Mouse (Mus musculus) gastrocnemius, adult 18-20 months (tissue): ENCODE measurements around the gene Atxn1. TPM values are rescaled to one million over a fixed set of nuclear protein-coding genes. Genes with fewer than 3 reads are reported as not detected.

Experiments used
- DNase-seq: peaks from one replicate; pipeline ENCODE4 v3.0.0; 2021; ENCODE audit warnings: low spot score
- total RNA-seq, 2 experiments: library from RNA; stranded (reverse); gene quantifications; 2 replicates each; pipeline ENCODE4 v1.2.3; 2021

Gene Atxn1
- total RNA-seq, 2 experiments from 2014 or later: 38.7 to 51.0 TPM

DNA sequence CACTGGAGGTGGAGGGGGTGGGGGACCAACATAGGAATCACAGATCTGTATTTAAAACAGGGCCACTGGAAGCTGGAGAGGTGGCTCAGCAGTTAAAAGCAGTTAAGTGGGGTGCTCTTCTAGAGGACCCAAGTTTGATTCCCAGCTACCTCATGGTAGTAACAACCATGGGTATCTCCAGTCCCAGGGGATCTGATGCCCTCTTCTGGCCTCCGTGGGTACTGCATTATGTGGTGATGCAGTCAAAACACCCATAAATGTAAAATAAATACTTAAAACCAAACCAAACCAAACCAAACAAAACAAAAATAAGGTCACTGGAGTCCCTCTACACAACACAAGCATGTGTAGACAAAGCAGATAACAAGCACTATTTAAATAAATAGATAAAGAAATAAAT is 32.9 kb downstream of the Atxn1 start:
- DNase-seq: no peak

DNA sequence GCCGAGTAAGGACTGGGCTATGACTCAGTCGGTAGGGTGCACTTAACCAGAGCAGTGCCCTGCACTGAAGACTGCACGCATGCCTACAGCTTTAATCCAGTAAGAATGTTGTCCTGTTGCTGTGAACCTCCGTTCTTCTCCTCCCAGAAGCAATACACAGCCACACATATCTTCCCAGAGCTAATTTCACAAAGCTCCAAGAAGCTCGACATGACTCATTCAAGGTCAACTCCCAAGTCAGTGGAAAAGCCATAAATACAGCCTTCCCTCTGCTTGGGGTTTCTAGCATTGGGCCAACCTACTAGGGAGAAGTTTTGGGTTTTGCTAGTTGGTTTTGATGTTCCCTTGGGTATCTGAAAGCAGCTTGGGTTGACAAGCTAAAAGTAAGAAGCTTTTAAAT is 33.6 kb downstream of the Atxn1 start:
- no peak for DNase-seq

DNA sequence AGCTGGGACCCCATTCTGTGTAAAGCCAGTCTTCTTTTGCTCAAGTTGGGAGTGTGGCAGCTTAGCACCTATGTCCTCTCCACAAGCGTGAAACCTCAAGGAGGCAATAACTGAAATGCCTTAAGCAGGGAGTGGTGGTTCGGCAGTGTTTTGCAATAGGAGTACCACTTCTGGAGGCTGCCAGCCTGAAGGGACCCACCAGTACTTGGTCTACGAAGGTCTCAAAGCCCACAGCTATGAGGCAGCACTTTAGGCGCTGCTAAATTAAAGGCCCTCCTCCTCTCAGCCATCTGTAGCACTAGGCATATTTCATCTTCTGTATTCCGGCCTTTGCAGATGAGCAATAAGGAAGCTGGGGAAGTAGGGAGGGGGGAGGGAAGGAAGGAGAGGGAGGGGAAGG is 35.1 kb downstream of the Atxn1 start:
- no peak for DNase-seq

DNA sequence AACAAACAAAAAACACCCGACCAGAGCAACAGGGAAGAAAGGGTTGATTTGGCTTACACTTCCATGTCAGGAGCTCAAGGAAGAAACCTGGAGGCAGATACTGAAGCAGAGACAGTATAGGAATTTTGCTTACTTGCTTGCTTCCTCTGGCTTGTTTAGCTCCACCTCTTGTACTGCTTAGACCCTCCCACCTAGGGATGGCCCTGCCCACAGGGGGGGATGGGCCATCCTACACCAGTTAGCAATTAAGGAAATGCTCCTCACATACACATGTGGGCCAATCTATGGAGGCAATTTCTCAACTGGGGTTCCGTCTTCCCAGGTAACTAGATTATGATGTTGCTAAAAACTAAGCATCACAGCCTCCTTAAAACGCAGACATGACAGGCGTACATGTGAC is 39.5 kb downstream of the Atxn1 start:
- DNase-seq: no peak

DNA sequence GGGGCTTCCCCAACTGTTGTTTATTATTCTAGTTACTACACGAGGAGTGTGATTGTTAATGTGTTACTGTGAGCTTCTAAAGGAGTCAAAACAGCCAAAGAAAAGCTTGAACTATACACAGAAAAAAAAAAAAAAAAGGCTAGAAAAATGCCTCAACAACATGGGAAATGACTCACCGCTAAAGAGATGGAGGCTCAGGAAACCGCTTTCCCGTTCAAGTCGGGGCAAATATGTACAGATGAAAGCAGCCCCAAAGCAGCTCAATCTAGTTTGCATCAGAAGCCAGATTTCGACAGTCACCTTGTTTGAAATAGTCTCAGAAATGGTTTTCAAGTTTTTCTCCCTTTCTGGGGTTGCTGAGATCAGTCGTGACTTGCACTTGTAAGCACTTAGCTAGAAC is 40.3 kb downstream of the Atxn1 start:
- DNase-seq: no peak

DNA sequence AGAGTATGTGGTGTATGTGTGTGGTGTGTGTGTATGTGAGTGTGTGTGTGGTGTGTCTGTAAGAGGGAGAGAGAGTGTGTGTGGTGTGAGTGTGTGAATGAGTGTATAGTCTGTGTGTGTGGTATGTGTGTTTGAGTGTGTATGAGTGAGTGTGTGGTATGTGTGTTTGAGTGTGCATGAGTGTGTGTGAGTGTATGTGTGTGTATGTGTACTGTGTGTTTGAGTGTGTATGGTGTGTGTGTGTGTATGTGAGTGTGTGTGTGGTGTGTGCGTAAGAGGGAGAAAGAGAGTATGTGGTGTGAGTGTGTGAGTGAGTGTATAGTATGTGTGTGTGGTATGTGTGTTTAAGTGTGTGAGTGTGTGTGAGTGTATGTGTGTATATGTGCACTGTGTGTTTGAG is 41.7 kb downstream of the Atxn1 start:
- no peak for DNase-seq

DNA sequence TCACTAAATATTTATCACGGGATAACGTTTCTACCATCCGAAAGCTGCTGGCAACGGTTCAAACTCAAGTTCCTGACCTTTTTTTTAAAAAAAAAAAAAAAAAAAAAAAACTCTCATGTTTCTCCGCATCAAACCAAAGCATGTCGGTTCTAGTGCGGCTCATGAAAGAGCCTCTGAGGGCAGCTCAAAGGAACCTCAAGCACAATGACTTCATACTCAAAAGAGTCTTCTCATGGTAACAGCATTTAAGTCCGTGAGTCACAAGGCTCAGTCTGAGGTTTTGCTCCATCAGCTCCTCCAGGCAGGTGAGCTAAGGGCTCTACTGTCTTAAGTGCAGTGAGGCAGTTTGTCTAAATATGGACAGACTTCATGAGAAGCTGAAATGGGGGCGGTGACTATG is 42.3 kb downstream of the Atxn1 start:
- DNase-seq: no peak

DNA sequence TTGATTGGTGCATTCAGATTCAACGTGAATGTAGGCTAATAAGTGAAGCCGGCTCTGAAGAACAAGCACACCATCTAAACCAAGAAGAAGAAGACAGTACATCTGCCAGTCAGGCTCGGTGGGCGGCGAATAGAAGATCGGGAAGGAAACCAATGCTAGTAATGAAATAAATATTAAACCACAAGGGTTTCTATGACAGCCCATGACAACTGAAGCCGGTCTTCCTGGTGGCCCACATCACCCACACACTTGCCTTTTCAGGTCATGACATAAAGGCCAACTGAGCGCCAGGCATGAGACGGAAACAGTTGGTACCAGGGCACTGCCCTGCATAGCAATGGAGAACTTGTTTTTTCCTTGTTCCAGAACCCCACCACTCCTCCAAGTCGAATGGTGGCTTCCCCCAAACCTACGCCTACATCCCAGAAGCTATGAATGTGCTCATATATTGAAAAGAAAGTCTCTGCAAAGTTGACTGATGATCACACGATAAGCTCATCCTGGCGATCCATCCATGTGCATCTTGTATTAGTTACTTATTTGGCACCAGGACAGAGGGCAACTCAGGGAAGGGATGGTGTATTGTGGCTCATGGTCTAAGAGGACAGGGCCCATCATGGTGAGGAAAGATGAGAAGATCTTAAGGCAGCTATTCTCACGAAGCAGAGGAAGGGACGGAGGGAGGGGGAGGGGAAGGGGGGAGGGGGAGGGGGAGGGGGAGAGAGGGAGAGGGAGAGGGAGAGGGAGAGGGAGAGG is 45.7 kb downstream of the Atxn1 start:
- no peak for DNase-seq

DNA sequence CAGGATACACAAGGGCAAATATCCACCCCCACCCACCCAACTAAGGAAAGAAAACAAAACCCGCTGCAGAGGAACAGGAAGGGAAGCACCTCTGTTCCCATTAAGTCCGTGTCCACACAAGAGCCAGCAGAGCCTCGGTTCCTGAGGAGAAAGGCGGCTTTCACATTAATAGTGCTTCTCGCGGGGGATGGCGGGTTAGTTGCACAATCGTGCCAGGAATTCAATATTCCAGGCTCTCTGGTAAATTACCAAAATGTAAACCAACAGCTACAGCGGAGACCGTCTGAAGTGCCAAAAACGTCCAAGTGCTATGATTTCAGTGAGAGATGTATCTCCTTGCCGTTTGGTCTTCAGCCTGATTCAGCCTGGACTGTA is 46.8 kb downstream of the Atxn1 start:
- no peak for DNase-seq

DNA sequence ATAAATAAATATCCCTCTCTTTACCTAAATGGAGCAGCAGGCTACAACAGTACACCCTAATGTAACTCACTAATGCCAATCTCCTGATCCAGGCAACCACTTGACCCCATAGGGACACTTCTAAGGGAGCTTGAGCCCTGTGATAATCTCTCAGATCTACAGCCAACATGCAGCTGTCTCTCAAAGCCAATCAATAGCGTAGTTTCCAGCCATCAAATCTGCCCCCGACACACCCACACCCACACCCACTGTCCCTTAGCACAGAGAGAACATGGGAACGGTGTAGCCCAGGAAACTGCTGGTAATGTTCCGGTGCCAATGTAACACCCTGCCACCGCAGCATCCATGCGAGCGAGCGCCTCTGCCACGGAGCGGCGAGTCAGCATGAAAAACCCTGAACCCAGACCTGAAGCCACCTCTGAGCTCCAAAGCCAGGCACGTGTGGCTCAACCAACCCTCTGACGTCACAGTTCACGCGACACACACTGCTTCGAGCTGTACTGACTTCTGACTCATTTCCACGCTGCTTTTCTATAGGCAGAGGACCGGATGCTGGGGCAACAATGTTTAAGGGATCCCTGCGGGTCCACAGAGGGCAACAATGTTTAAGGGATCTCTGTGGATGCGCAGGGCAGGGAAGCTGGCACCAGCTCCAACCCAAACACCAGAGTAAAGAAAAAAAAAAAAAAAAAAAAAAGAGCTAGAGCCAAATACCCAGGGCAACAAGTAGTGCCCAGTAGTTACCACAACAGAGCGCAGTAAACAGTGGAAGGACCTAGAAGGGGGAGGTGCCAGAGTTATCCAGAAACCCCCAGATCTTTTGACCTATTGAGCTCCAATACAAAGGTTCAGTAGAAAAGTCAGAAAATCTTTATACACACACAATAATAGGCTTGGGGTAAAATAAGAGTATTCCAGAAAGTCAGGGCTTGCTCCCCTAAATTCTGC is 47.5 kb downstream of the Atxn1 start:
- no peak for DNase-seq

DNA sequence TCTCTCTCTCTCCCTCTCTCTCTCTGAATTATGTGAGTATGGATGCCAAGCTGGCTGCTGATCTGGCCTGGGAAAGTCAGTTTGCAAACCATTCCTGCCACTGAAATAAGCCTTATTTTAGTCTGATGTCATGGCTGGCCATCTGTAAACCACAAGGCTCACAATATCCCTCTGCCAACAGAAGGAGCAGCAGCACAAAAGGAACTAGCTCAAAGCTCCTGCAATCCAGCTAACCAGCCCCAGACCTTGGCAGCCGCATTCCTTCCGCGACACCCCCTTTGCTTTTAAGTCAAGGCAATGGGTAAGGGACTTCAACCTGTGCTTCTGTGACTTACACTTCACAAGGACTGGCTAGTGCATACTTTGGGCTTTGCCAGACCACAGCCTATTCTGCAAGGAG is 48.9 kb downstream of the Atxn1 start:
- DNase-seq: no peak

DNA sequence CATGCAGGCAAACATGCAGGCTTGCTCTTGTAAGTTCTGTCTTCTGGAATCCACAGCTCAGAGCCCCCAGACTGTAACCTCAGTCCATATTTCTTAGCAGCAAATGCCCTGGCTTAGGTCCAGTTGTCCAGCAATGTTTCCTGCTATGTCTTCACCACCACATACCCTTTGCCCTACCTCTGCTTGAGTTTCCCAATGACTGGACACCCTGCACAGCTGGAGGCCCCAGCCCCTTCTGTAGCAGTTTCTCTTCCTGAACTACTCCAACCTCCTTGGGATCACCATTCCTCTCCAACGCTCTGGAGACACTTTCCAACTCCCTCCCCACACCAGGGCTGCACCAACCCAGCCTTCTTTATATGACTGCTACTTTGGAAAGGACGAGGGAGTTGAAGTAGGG is 49.8 kb downstream of the Atxn1 start:
- DNase-seq: no peak

DNA sequence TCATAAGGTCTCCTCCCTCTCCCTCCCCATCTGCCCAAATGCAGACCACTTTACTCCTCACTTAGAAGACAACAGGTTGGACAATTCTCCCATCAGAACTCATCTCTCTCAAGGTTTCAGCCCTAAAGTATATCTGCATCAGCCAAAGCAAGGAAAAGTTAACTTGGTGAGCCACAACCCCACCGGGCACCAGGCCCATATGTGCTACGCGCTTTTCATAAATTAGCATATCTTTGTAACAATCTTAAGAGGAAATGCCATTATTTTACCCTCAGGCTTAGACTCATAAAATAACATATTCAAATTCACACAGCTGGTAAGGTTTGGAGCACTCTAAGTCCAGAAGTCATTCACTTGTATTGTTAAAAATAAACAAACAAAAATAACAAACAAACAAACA is 50.7 kb downstream of the Atxn1 start:
- DNase-seq: no peak

DNA sequence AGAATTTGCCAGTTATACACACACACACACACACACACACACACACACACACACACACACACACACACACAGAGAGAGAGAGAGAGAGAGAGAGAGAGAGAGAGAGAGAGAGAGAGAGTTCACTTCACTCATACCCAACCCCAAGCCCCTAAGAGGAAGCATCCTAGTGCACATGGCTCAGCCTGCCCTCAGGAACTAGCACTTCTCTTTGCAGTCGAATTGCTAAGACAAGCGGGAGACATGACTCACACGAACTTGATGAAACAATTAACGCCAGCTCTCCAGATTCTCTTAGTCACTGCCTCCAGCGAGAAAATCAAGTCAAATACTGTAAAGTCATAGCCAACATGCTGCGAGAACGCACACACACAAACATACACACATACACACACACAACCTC is 53.0 kb downstream of the Atxn1 start:
- no peak for DNase-seq

DNA sequence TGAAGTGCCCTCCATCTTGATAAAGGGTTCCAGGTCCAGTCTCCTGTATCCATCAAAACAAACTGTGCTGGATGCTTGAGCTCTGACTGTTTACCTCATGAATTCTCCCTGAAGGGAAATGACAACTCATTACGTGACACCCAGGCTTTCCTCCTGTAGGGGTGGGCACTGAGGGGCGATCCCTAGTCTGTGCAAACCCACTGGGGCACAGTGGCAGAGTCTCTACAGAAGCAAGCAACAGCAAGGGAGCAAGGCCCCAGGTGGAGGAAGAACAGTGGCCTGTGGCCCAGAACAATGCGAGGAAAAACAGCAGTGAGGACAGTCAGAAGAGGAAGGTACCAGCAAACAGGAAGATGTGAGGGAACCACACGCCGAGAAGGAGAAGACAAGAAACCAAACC is 53.7 kb downstream of the Atxn1 start:
- no peak for DNase-seq

DNA sequence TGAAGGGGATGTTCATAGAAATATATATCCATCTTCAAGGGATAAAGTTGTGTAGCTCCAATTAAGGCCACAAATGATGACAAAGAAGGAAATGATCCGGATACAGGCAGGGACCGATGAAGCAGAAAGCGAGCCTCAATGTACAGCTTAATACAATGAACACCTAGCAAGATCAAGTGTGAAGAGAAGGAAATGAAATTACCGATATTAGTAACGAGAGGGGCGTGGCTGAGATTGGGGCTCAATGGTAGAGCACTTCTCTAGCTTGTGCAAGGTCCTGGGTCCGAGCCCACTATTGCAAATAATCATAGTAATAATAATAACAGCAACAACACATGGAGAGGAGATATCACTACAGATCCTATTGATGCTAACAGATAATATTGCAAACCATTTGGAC is 54.5 kb downstream of the Atxn1 start:
- DNase-seq: no peak

DNA sequence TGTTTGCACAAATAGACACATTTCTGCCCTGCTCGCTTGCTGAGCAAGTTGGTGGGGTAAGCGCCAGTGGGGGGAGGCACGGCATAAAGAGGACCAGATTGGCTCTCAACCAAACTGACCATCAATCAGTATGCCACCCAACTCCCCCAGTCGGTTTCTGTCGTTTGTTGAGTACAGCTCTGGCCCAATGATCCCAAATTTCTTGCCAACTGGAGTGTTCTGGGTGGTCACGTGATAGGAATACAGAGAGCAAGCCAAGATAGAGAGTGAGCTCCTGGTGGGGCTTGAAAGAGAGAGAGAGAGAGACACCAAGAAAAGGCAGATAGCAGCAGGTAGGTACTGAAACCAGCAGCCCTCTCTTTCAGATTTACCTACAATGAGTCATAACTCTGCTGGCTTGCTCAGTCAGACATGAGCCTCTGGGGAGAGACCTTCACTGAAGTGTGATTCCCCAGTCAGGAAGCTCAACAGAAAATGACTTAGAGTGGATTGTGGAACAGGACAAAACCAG is 57.6 kb downstream of the Atxn1 start:
- DNase-seq: no peak

DNA sequence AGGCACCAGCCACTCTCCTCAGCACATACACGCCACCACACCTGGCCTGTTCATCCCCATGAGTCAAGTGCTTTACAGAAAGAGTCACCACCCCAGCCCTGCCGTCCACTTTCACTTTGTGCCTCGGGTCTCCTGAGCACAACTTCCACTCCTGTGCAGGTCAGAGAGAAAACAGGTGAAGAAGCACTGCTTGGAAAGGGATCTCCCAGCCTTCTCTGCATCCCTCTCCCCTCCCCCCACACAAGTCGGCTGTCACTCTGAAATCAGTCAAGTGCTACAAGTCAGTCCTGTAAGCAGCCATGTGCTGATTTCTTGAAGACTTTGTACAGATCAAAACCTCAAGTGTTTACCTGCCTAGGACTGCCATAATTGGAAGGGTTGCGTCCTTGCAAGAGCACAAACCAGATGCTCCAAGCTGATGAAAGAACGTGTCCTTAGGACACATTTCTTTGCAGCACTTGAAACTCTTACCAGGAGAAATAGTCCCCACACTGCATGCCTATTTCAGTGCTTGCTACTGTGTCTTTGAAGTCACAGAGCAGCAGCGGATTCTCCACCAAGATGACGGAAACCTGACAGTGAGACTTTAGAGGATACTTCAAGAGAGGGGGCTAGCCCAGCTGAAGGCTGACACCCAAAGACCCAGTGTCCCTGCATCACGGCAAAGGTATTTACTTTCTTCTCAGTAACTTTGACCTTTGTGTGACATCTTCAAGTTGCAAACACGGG is 58.2 kb downstream of the Atxn1 start:
- DNase-seq: no peak

DNA sequence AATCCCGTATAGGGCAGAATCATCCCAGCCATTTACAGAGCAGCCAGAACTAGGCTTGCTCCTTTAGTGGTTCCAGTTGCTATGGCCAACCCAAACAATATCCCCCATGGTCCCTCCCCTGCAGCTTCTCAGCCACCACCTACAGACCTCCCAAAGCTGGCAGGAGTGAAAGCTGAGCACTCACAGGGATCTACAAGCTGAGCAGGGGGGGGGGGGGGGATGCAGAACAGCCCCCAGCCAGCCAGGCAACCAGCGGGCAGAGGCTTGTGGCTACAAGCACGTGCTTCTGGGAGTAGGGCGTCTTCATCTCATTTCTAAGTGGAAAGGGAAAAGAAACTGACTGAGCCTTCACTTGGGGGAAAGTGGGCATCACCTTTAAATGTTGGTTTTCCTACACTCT is 59.9 kb downstream of the Atxn1 start:
- DNase-seq: no peak

DNA sequence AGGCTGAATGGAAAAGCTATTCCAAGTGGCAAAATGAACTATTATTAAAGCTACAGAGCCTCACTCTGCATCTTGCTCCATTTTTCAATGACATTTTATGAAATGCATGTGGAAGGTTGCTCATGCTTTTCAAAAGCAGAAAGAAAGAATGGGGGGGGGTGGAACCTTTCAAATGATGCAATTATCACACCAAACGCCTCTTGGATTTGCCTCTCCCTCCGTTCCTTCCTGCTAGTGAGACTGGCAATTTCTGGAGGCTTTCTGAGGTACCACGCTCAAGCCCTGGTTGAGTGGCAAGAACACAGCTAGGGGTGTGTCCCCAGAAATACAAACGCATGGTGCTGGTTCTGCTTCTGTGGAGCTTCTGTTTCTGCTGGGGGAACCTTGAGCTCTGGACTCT is 60.4 kb downstream of the Atxn1 start:
- no peak for DNase-seq

DNA sequence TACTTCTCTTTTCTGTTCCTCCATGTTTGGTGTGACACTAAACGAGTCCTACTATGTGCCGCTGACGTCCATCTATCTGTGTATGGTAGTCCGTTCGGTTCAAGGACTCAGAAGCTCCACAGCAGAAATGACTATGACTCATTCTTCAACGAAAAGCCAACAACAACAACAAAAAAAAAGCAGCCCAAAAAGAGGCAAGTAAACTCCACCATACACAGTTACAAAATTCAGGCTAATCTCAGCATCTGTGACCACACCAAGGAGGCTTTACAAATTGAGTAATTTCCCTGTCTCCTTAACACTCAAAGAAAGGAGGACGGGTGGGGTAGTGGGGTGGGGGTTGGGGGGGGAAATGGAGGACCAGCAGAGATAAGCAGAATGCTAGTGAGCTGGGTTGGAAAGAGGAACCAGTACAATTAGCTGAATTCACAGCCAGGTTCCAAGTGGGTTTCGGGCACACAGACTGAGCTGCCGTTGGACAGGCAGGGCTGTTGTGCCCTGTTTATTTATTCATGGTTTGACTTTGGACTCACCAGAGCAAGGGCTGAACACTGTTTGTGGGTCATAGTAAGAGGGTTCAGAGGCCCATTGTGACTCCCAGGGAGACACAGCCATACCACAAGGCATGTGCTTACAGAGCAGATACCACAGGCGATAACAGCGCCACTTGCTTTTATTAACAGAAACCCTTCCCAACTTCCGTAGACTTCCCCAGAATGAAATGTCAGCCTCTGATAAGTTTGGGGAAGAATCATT is 61.1 kb downstream of the Atxn1 start:
- DNase-seq: no peak
